In the genomic region with DNA sequence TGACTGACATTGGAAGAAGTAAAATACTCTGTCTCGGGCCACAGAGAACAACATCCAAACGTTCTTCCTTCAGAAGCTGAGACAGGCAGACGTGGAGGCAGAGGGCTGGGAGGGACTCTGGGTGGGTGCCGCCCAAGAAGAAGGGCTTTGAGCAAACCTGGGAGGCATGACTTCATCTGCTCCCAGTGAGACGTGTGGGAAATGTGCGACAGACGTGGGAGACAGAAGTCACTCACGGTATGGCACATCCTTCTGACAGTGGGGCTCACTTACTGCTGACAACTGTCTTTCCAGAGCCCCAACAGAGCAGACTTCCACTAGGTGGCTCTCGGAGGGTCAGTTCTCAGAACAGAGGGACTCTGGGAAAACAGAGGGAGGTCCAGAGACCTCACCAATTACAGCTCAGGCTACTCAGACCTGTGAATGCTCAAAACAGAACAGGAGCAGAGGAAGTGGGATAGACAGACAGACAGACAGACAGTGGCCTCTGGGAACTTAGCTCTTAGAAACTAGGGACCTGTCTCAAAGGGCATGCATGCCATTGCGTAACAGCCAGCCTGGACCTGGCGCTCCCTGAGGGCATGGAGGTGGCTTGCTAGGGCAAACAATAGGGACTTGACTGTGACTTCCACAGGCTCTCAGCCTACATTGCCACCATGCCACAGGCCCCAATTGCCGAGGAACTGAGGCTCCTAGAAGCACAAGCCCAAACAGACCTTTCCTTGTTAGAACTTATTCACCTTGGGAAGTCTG, we compare ENCODE assay signal across 11 mouse cellular contexts.
A peak's percentile ranks its signal among the peaks of the same experiment; 100 is the strongest.
DNase-seq lines count a peak whose midpoint lies in the region; ATAC-seq and TF ChIP-seq lines count a peak whose summit lies in the region.
"Had no signal": no experiment of that assay in that cellular context is flagged by ENCODE, and none has a peak within 500 bp of the region (broad histone marks: within the 10 kb centered on the region; RNA-seq: fewer than 3 reads in every experiment).

No protein-coding gene starts in this region.

- ATAC-seq in limb, embryonic 13.5 days (ENCODE audit: low FRiP score, low read depth): no peak
- ATAC-seq in megakaryocyte progenitor cell, adult 5-6 weeks (replicated peaks; ENCODE audit: poor library complexity): peak; percentile 48; the same call in 1 of the 2 replicates
- ATAC-seq: forebrain, embryonic 14.5 days; inflammation-experienced regulatory T-cells, adult 6 months had no signal

- DNase-seq in adrenal gland, postnatal 14 days: peak; percentile 29
- no peak for DNase-seq in adrenal gland, postnatal 4 days (ENCODE audit: low spot score in 2 of 2)
- peak; percentile 34 for DNase-seq in right cerebral cortex, adult 18-20 months
- no peak for DNase-seq in right cerebral cortex, postnatal 36 days (ENCODE audit: low spot score in 2 of 2)
- no peak for DNase-seq in cerebellum, adult 2 months
- DNase-seq in gastrocnemius, postnatal 10 days: no peak

- peak overlapping the region; percentile 22; the same call in 1 of the 2 replicates for H3K27ac ChIP-seq in limb, embryonic 13.5 days
- H3K27ac ChIP-seq in cerebellum, adult 2 months (ENCODE audit: insufficient read depth, low read length): no peak overlapping the region
- H3K27ac ChIP-seq: heart, embryonic 13.5 days had no signal

- WGBS in limb, embryonic 13.5 days: 68% methylated on average over 12 of the region's 12 CpGs
- WGBS in cerebellum, adult 2 months: 64% methylated on average over 12 of the region's 12 CpGs

- no peak for TF ChIP-seq POLR2A in cerebellum, adult 2 months (IDR thresholded peaks at IDR 0.05; ENCODE audit: borderline replicate concordance, insufficient read depth, low read length)

- peaks cover 13% of the 10 kb centered on the region; the same call in 1 of the 2 replicates for H3K4me1 ChIP-seq in limb, embryonic 13.5 days
- no peaks in the 10 kb centered on the region for H3K4me1 ChIP-seq in cerebellum, adult 2 months (ENCODE audit: control insufficient read depth, insufficient read depth, low read length)
- H3K4me1 ChIP-seq: heart, embryonic 13.5 days had no signal

- peaks cover 46% of the 10 kb centered on the region for H3K36me3 ChIP-seq in limb, embryonic 13.5 days

- no peak overlapping the region for H3K4me2 ChIP-seq in limb, embryonic 13.5 days (replicated peaks)
- H3K4me2 ChIP-seq: heart, embryonic 13.5 days had no signal

- no peaks in the 10 kb centered on the region for H3K27me3 ChIP-seq in limb, embryonic 13.5 days
- H3K27me3 ChIP-seq in cerebellum, adult 2 months (ENCODE audit: control insufficient read depth, insufficient read depth, low read length): no peaks in the 10 kb centered on the region
- H3K27me3 ChIP-seq: heart, embryonic 13.5 days had no signal

- TF ChIP-seq CTCF in cerebellum, adult 2 months (IDR thresholded peaks at IDR 0.05; ENCODE audit: borderline replicate concordance, insufficient read depth, low read depth, low read length): no peak

- no peak overlapping the region for H3K9ac ChIP-seq in limb, embryonic 13.5 days
- H3K9ac ChIP-seq: heart, embryonic 13.5 days had no signal

- H3K9me3 ChIP-seq in limb, embryonic 13.5 days: no peaks in the 10 kb centered on the region
- H3K9me3 ChIP-seq: heart, embryonic 13.5 days had no signal

- H3K4me3 ChIP-seq in limb, embryonic 13.5 days: no peak overlapping the region
- no peak overlapping the region for H3K4me3 ChIP-seq in cerebellum, adult 2 months (replicated peaks; ENCODE audit: insufficient read depth, low read depth, low read length)
- H3K4me3 ChIP-seq: heart, embryonic 13.5 days had no signal

Comparison
In these comparisons a context has a peak if more than half of its experiments do, and no peak if none do; other contexts are left out.
1. DNase-seq: peak in adrenal gland, postnatal 14 days (single experiment) and right cerebral cortex, adult 18-20 months (single experiment); none in adrenal gland, postnatal 4 days (0 of 2), right cerebral cortex, postnatal 36 days (0 of 2), cerebellum, adult 2 months (0 of 2) and gastrocnemius, postnatal 10 days (single experiment).